8 mouse cellular contexts compared by ENCODE assay signal in the genomic region with DNA sequence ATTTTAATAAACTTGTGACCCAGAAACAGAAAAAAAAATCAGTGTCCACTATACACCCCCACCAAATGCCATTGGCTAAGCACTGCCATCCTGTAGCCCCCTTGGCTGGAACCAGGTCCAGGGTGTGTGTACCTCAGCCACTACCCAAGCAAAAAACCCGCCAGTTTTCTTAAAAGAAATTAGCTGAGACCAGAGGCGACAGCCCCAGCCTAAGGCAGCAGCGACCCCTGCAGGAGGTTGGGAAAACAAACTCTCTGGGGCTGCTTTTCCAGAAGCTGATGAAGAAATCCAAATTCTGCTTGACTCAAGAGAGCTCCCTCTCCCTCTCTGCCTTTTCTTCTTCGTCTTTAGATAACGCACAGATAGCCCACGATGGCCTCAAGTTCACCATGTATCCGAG. TPM values are rescaled to one million over a fixed set of nuclear protein-coding genes. Genes with fewer than 3 reads are reported as not detected.
DNase-seq lines count a peak whose midpoint lies in the region; ATAC-seq and TF ChIP-seq lines count a peak whose summit lies in the region.
"Had no signal": no experiment of that assay in that cellular context is flagged by ENCODE, and none has a peak within 500 bp of the region (broad histone marks: within the 10 kb centered on the region; RNA-seq: fewer than 3 reads in every experiment).

No protein-coding gene starts in this region.

- no peak overlapping the region for H3K27ac ChIP-seq in embryonic fibroblast, embryonic 13.5 days (ENCODE audit: insufficient read depth, low read length)
- no peak overlapping the region for H3K27ac ChIP-seq in lung, embryonic 14.5 days (ENCODE audit: low read depth)
- no peak overlapping the region for H3K27ac ChIP-seq in small intestine, adult 2 months (ENCODE audit: insufficient read depth, low read depth, low read length)
- H3K27ac ChIP-seq: macrophage had no signal

- peaks cover 11% of the 10 kb centered on the region for H3K4me1 ChIP-seq in embryonic fibroblast, embryonic 13.5 days (ENCODE audit: control insufficient read depth, insufficient read depth, low read length)
- H3K4me1 ChIP-seq in lung, embryonic 14.5 days (ENCODE audit: insufficient read depth) = no peaks in the 10 kb centered on the region
- H3K4me1 ChIP-seq in small intestine, adult 2 months (ENCODE audit: control insufficient read depth, insufficient read depth, insufficient read length, low read length) = no peaks in the 10 kb centered on the region

- peaks cover 4% of the 10 kb centered on the region; the same call in 1 of the 2 replicates for H3K27me3 ChIP-seq in lung, embryonic 14.5 days (ENCODE audit: insufficient read depth, low read length)
- no peaks in the 10 kb centered on the region for H3K27me3 ChIP-seq in small intestine, adult 2 months (ENCODE audit: control insufficient read depth, insufficient read depth, low read length)

- no peak overlapping the region for H3K4me3 ChIP-seq in embryonic fibroblast, embryonic 13.5 days (ENCODE audit: insufficient read depth, low read length)
- no peak overlapping the region for H3K4me3 ChIP-seq in lung, embryonic 14.5 days (ENCODE audit: low read depth, low read length)
- H3K4me3 ChIP-seq in small intestine, adult 2 months (ENCODE audit: low read depth, low read length) = no peak overlapping the region

- no peak overlapping the region for H3K4me2 ChIP-seq in lung, embryonic 14.5 days

- no peak for TF ChIP-seq POLR2A in embryonic fibroblast, embryonic 13.5 days (IDR thresholded peaks at IDR 0.05; ENCODE audit: low read depth, low read length)
- no peak for TF ChIP-seq POLR2A in small intestine, adult 2 months (IDR thresholded peaks at IDR 0.05; ENCODE audit: low read depth, low read length)

- no peaks in the 10 kb centered on the region for H3K36me3 ChIP-seq in lung, embryonic 14.5 days (ENCODE audit: insufficient read depth)
- H3K36me3 ChIP-seq in small intestine, adult 2 months (ENCODE audit: control insufficient read depth, insufficient read depth, low read length) = no peaks in the 10 kb centered on the region

- WGBS in lung, embryonic 14.5 days = 4% methylated on average over 7 of the region's 7 CpGs
- WGBS in small intestine, adult 2 months = 4% methylated on average over 7 of the region's 7 CpGs

- TF ChIP-seq CTCF in embryonic fibroblast, embryonic 13.5 days (IDR thresholded peaks at IDR 0.05; ENCODE audit: borderline replicate concordance, insufficient read depth, low read length) = peak; percentile 58
- peak; percentile 83 for TF ChIP-seq CTCF in lung, embryonic 14.5 days (IDR thresholded peaks at IDR 0.05; ENCODE audit: low read depth)
- peak; percentile 88 for TF ChIP-seq CTCF in small intestine, adult 2 months (IDR thresholded peaks at IDR 0.05; ENCODE audit: extremely low read depth, insufficient read length, insufficient replicate concordance, low read depth, low read length)

- H3K9ac ChIP-seq in lung, embryonic 14.5 days = no peak overlapping the region

- H3K9me3 ChIP-seq in lung, embryonic 14.5 days (ENCODE audit: low read depth, low read length) = no peaks in the 10 kb centered on the region

- peak; percentile 38 for ATAC-seq in inflammation-experienced regulatory T-cells, adult 6 months
- ATAC-seq in lung, embryonic 14.5 days (ENCODE audit: insufficient read depth) = peak; percentile 30; the same call in 1 of the 2 replicates

- peak; percentile 52 to 57 for DNase-seq in urinary bladder, adult 18-20 months (ENCODE audit: low spot score in 2 of 2)
- no peak for DNase-seq in urinary bladder, postnatal 10 days (ENCODE audit: low spot score)
- DNase-seq in adrenal gland, postnatal 36 days = peak; percentile 86 to 89
- peak; percentile 88 for DNase-seq in lung, embryonic 14.5 days

RNA-seq across cellular contexts. Expression of a gene that starts 0.9 kb away (rescaled TPM):
- total RNA-seq in adrenal gland, postnatal 36 days (2021) = under 1 TPM; 0.56 to 0.89 TPM
- polyA plus RNA-seq in embryonic fibroblast, embryonic 13.5 days (2011; ENCODE audit: insufficient read length, low read depth, missing spikeins) = 0.92 and 1.3 TPM in 2 replicates
- not detected for polyA plus RNA-seq in inflammation-experienced regulatory T-cells, adult 6 months (2017; shearing (Covaris generic))
- polyA plus RNA-seq in lung, embryonic 14.5 days (2014; fragmentation: Nextera tagmentation; extraction: Ambion mirVana) = 0.34 and 0.41 TPM in 2 replicates
- polyA plus RNA-seq in small intestine, adult 2 months (2012; rRNA removed) = not detected in 2 replicates
- polyA plus RNA-seq: macrophage had no signal

RNA-seq across cellular contexts. Expression of a gene that starts 5.5 kb away (rescaled TPM):
- not detected for total RNA-seq in adrenal gland, postnatal 36 days (2021)
- polyA plus RNA-seq in embryonic fibroblast, embryonic 13.5 days (2011; ENCODE audit: insufficient read length, low read depth, missing spikeins) = not detected in 2 replicates
- not detected for polyA plus RNA-seq in inflammation-experienced regulatory T-cells, adult 6 months (2017; shearing (Covaris generic))
- polyA plus RNA-seq in lung, embryonic 14.5 days (2014; fragmentation: Nextera tagmentation; extraction: Ambion mirVana) = not detected in 2 replicates
- not detected in 2 replicates for polyA plus RNA-seq in small intestine, adult 2 months (2012; rRNA removed)
- polyA plus RNA-seq: macrophage had no signal

RNA-seq across cellular contexts. Expression of a gene that starts 10.2 kb away (rescaled TPM):
- total RNA-seq in adrenal gland, postnatal 36 days (2021) = 10 to 100 TPM; 11.5 to 11.9 TPM
- polyA plus RNA-seq in embryonic fibroblast, embryonic 13.5 days (2011; ENCODE audit: insufficient read length, low read depth, missing spikeins) = 19.3 and 28.4 TPM in 2 replicates
- 10 to 100 TPM; 30.4 to 48.2 (median 47.9) TPM for polyA plus RNA-seq in inflammation-experienced regulatory T-cells, adult 6 months (2017; shearing (Covaris generic))
- 23.5 and 24.6 TPM in 2 replicates for polyA plus RNA-seq in lung, embryonic 14.5 days (2014; fragmentation: Nextera tagmentation; extraction: Ambion mirVana)
- polyA plus RNA-seq in small intestine, adult 2 months (2012; rRNA removed) = 4.1 and 8.7 TPM in 2 replicates

RNA-seq across cellular contexts. Expression of a gene that starts 16.0 kb away (rescaled TPM):
- total RNA-seq in adrenal gland, postnatal 36 days (2021) = 100 to 1,000 TPM; 103 to 126 TPM
- 37.8 and 39.5 TPM in 2 replicates for polyA plus RNA-seq in embryonic fibroblast, embryonic 13.5 days (2011; ENCODE audit: insufficient read length, low read depth, missing spikeins)
- 10 to 100 TPM; 34.5 to 47.4 (median 36.3) TPM for polyA plus RNA-seq in inflammation-experienced regulatory T-cells, adult 6 months (2017; shearing (Covaris generic))
- 52.0 and 52.9 TPM in 2 replicates for polyA plus RNA-seq in lung, embryonic 14.5 days (2014; fragmentation: Nextera tagmentation; extraction: Ambion mirVana)
- polyA plus RNA-seq in small intestine, adult 2 months (2012; rRNA removed) = 9.0 and 9.6 TPM in 2 replicates
